Mouse (Mus musculus) layer of hippocampus, postnatal 10 days (tissue): ENCODE measurements around the gene Cfap161. TPM values are rescaled to one million over a fixed set of nuclear protein-coding genes. Genes with fewer than 3 reads are reported as not detected.

ENCODE experiments used
- DNase-seq, 2 experiments: peaks; one replicate each; pipeline ENCODE4 v3.0.0; 2021; ENCODE audit warnings: low spot score in 2 of 2
- total RNA-seq, 2 experiments: library from RNA; stranded (reverse); gene quantifications; 2 replicates each; pipeline ENCODE4 v1.2.3; 2021

Gene Cfap161
- total RNA-seq, 2 experiments from 2014 or later = 1.0 to 1.8 TPM

GRCm38 (mm10) chr7:83802509-83802908, 7.8 kb upstream of the Cfap161 start:
- DNase-seq = no peak

GRCm38 (mm10) chr7:83802007-83802406, 7.3 kb upstream of the Cfap161 start:
- DNase-seq = no peak

GRCm38 (mm10) chr7:83801483-83801875, 6.8 kb upstream of the Cfap161 start:
- no peak for DNase-seq

GRCm38 (mm10) chr7:83800561-83801482, 6.1 kb upstream of the Cfap161 start:
- DNase-seq = no peak

- DNase-seq = no peak
Observed at GRCm38 (mm10) chr7:83800071-83800470, 5.4 kb upstream of the Cfap161 start.

GRCm38 (mm10) chr7:83798004-83798403, 3.3 kb upstream of the Cfap161 start:
- no peak for DNase-seq

- no peak for DNase-seq
Observed at GRCm38 (mm10) chr7:83796177-83796576, 1.5 kb upstream of the Cfap161 start.

GRCm38 (mm10) chr7:83794006-83794683, 535 bp downstream of the Cfap161 start:
- no peak for DNase-seq

- DNase-seq = no peak
Observed at GRCm38 (mm10) chr7:83780881-83781280, 13.8 kb downstream of the Cfap161 start.

- DNase-seq = no peak
Observed at GRCm38 (mm10) chr7:83780026-83780425, 14.7 kb downstream of the Cfap161 start.

- no peak for DNase-seq
Observed at GRCm38 (mm10) chr7:83779028-83779427, 15.7 kb downstream of the Cfap161 start.

- DNase-seq = no peak
Observed at GRCm38 (mm10) chr7:83778516-83778915, 16.2 kb downstream of the Cfap161 start.

- DNase-seq = peak; percentile 48 to 52
Observed at GRCm38 (mm10) chr7:83774721-83775120, 20.0 kb downstream of the Cfap161 start.

- no peak for DNase-seq
Observed at GRCm38 (mm10) chr7:83763674-83764073, 31.0 kb downstream of the Cfap161 start.

- no peak for DNase-seq
Observed at GRCm38 (mm10) chr7:83762336-83762735, 32.3 kb downstream of the Cfap161 start.

GRCm38 (mm10) chr7:83751055-83751454, 43.6 kb downstream of the Cfap161 start:
- no peak for DNase-seq

- no peak for DNase-seq
Observed at GRCm38 (mm10) chr7:83748405-83748804, 46.3 kb downstream of the Cfap161 start.

GRCm38 (mm10) chr7:83746107-83746687, 48.5 kb downstream of the Cfap161 start:
- no peak for DNase-seq

GRCm38 (mm10) chr7:83745413-83746106, 49.1 kb downstream of the Cfap161 start, which contains the start of gene Il16:
Gene Il16 (minus strand): TSS chr7:83745726.
- no peak for DNase-seq

GRCm38 (mm10) chr7:83745065-83745412, 49.6 kb downstream of the Cfap161 start:
- DNase-seq = no peak

GRCm38 (mm10) chr7:83744250-83744649, 50.4 kb downstream of the Cfap161 start:
- no peak for DNase-seq
